Mouse (Mus musculus) embryonic fibroblast, embryonic 13.5 days (primary cell): ENCODE measurements around the gene Pah.

Source experiments
- CTCF ChIP-seq: IDR thresholded peaks from 2 replicates; pipeline ENCODE4 v1.5.1; 2011; ENCODE audit warnings: mild to moderate bottlenecking, control low read depth, low read length, moderate library complexity, borderline replicate concordance; ENCODE audit not compliant: insufficient read depth
- POLR2A ChIP-seq: IDR thresholded peaks from 2 replicates; pipeline ENCODE4 v1.6.1; 2011; ENCODE audit warnings: low read depth, mild to moderate bottlenecking, control low read depth, low read length, moderate library complexity

DNA sequence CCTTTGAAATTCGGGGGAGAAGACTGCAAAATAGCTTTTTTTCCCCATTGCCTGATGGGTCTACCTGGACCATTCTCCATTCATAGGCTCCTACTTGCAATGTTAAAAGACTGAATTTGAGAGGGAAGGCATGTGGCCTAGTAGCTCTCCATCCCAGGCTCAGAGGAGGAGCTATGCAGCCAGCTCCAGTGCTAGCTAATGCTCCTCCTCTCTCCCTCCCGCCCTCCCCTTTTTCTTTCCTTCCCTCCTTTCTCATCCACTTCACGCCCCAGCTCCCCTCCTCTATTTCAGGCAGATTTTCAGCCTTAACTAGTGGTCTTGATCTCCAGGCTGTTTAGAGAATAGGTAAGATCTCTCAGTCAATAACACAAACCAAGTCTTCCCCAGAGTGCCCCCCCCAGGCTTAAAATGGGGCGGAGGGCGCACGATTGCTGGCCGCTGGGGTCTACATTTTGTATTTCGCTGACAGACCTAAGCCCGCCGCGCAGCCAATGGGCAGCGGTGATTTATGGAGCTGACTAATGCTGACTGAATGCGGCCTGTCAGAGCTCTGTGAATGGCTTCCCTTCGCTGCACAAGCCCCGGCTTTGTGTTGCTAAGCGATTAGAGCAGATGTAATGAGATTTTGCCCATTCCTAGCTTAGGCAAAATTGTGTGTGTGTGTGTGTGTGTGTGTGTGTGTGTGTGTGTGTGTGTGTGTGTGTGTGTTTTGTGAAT, 33.0 kb upstream of the Pah start:
- no peak for TF ChIP-seq CTCF
- TF ChIP-seq POLR2A, result no peak
